Mouse (Mus musculus) kidney, embryonic 15.5 days (tissue): ENCODE results near the gene Rab11fip4. TPM values are rescaled to one million over a fixed set of nuclear protein-coding genes. Genes with fewer than 3 reads are reported as not detected.
A peak's percentile ranks its signal among the peaks of the same experiment; 100 is the strongest.

ENCODE experiments used
- ATAC-seq: fragments of 200-750 bp; cut with Nextera tagmentation; replicated peaks from 2 replicates; pipeline ENCODE4 v1.8.0; 2017; ENCODE audit warnings: moderate TSS enrichment; ENCODE audit not compliant: low FRiP score
- H3K27ac ChIP-seq: fragments of 300-500 bp; sonication (generic); 2 replicates; pipeline ENCODE4 v1.5.1; 2015; ENCODE audit warnings: mild to moderate bottlenecking, inconsistent platforms
- H3K27me3 ChIP-seq: fragments of 300-500 bp; sonication (generic); 2 replicates; pipeline ENCODE4 v1.6.1; 2015; ENCODE audit warnings: inconsistent platforms
- H3K36me3 ChIP-seq: fragments of 300-500 bp; sonication (generic); 2 replicates; pipeline ENCODE4 v1.6.1; 2015; ENCODE audit warnings: inconsistent platforms
- H3K4me1 ChIP-seq: fragments of 300-500 bp; sonication (generic); 2 replicates; pipeline ENCODE4 v1.6.1; 2015; ENCODE audit warnings: inconsistent platforms
- H3K4me2 ChIP-seq: fragments of 300-500 bp; sonication (generic); 2 replicates; pipeline ENCODE4 v1.6.1; 2015; ENCODE audit warnings: moderate library complexity, mild to moderate bottlenecking, inconsistent platforms
- H3K4me3 ChIP-seq: fragments of 300-500 bp; sonication (generic); replicated peaks from 2 replicates; pipeline ENCODE4 v1.5.1; 2015; ENCODE audit warnings: mild to moderate bottlenecking, inconsistent platforms
- H3K9ac ChIP-seq: fragments of 300-500 bp; sonication (generic); 2 replicates; pipeline ENCODE4 v1.6.1; 2015; ENCODE audit warnings: mild to moderate bottlenecking, inconsistent platforms
- H3K9me3 ChIP-seq: fragments of 300-500 bp; sonication (generic); replicated peaks from 2 replicates; pipeline ENCODE4 v1.6.1; 2016; ENCODE audit warnings: inconsistent platforms
- WGBS: fragments of 180-500 bp; shearing (Covaris S2); methylation state at CpG from one replicate; pipeline ENCODE4 v1.1.7; 2015; ENCODE audit warnings: mixed read lengths; 5-methylcytosine and 5-hydroxymethylcytosine counted together
- polyA plus RNA-seq: library from polyadenylated mRNA; unstranded; fragments of >200 nt; fragmentation: Nextera tagmentation; extraction: Ambion mirVana; gene quantifications from 2 replicates; pipeline ENCODE4 v1.2.1, GENCODE M21; 2015

Rab11fip4 gene
- polyA plus RNA-seq, 1 experiment from 2014 or later, result 9.6 TPM

DNA sequence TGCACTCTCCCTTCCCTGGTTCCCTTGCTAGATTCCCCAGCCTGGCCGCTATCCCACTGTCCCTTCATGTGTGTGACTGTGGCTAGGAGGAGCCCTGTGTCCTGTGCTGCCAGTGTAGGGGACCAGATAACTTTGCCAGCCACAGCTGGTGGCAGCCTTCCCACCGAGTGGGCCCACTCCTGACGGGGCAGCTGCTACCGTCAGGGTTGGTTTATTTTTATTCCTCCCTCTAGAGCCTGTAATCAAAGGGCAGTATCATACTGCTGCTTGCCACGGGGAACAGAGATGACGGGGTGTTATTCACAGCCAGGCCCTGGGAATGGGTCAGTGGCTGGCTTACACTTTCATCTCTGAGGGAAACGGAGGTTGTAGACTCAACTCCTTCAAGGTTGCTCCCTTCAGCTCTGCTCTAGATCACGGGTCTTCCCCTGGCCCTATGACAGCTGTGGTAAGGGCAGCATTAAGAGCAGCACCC, 53.7 kb downstream of the Rab11fip4 start:
- peak overlapping the region; percentile 85 for H3K27ac ChIP-seq
- 28% methylated on average over 8 of the region's 8 CpGs for WGBS
- 0 out of 2 replicates have a peak, but pooled peaks cover 2% of the 10 kb centered on the region for H3K27me3 ChIP-seq
- no peaks in the 10 kb centered on the region for H3K9me3 ChIP-seq
- ATAC-seq, result no peak
- H3K4me1 ChIP-seq, result peaks cover 74% of the 10 kb centered on the region
- H3K9ac ChIP-seq, result no peak overlapping the region
- H3K4me2 ChIP-seq, result no peak overlapping the region
- no peak overlapping the region for H3K4me3 ChIP-seq
- no peaks in the 10 kb centered on the region for H3K36me3 ChIP-seq

GRCm38 (mm10) chr11:79646026-79646425, 55.0 kb downstream of the Rab11fip4 start:
- Histone ChIP-seq H3K4me2 (no peak overlapping the region), H3K36me3 (no peaks in the 10 kb centered on the region), H3K9me3 (no peaks in the 10 kb centered on the region), H3K27me3 (0 out of 2 replicates have a peak, but pooled peaks cover 2% of the 10 kb centered on the region), H3K4me3 (no peak overlapping the region), H3K9ac (no peak overlapping the region), H3K27ac (peak overlapping the region; percentile 89), H3K4me1 (peaks cover 76% of the 10 kb centered on the region)
- 68% methylated on average over 5 of the region's 5 CpGs for WGBS
- no peak for ATAC-seq

- Histone ChIP-seq H3K4me2 (no peak overlapping the region), H3K9me3 (no peaks in the 10 kb centered on the region), H3K9ac (no peak overlapping the region), H3K36me3 (no peaks in the 10 kb centered on the region), H3K4me3 (no peak overlapping the region), H3K27ac (peak overlapping the region; percentile 89), H3K27me3 (0 out of 2 replicates have a peak, but pooled peaks cover 2% of the 10 kb centered on the region), H3K4me1 (peaks cover 71% of the 10 kb centered on the region)
- WGBS, result 19% methylated on average over 12 of the region's 12 CpGs
- ATAC-seq, result peak; percentile 61
These were observed 55.6 kb downstream of the Rab11fip4 start for GRCm38 (mm10) chr11:79646467-79647070.

DNA sequence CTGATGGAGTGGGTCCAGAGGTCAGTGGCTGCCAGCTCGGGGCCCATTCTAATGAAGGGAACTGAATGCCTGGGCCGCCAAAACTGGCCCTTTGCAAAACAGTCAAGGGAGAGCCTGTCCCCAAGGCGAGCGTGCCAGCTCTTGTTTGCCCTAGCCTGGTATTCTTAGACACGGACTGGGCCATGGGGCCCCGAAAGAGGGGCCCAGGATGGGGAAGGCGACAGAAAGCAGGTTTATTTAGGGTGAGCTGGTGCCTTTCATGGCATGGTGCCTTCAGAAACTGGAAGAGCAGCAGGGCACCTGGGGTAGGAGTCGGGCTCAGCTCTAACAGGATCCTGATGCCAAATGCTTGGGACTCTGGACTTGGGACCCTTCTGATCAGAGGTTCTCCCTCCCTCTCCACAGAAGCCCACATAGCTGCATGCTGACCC, 56.1 kb downstream of the Rab11fip4 start:
- no peak overlapping the region for H3K4me2 ChIP-seq
- H3K27me3 ChIP-seq, result 0 out of 2 replicates have a peak, but pooled peaks cover 2% of the 10 kb centered on the region
- no peaks in the 10 kb centered on the region for H3K9me3 ChIP-seq
- no peak overlapping the region for H3K4me3 ChIP-seq
- H3K4me1 ChIP-seq, result peaks cover 67% of the 10 kb centered on the region
- peak overlapping the region; percentile 89 for H3K27ac ChIP-seq
- no peaks in the 10 kb centered on the region for H3K36me3 ChIP-seq
- ATAC-seq, result no peak
- no peak overlapping the region for H3K9ac ChIP-seq
- 52% methylated on average over 8 of the region's 8 CpGs for WGBS

DNA sequence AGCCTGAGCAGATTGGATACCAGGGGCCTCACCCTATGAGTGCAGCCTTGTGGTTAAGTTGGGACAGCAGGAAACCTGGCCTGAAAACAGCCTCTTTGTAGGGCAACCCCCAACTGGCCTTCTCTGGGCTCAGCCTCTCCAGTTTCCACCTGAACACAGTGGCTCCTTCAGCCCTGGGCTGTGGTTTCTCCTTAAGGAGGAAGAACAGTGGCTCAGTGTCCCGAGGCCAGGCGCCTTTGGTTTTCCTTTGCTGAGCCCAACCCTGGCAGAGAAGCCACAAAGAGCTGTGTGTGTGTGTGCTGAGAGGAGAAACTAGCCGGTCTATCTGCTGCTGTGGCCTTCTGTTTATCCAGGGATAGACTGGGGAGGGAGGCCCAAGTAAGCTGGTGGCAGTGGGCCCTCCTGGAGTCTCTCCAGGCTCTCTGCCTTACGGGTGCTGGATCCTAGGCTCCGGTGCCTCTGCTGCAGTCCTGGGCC, 59.4 kb downstream of the Rab11fip4 start:
- H3K4me1 ChIP-seq, result peaks cover 52% of the 10 kb centered on the region
- peak overlapping the region; percentile 28 for H3K27ac ChIP-seq
- no peak overlapping the region for H3K4me3 ChIP-seq
- no peak overlapping the region for H3K4me2 ChIP-seq
- no peak for ATAC-seq
- H3K9ac ChIP-seq, result no peak overlapping the region
- H3K36me3 ChIP-seq, result no peaks in the 10 kb centered on the region
- 62% methylated on average over 5 of the region's 5 CpGs for WGBS
- no peaks in the 10 kb centered on the region for H3K9me3 ChIP-seq
- 0 out of 2 replicates have a peak, but pooled peaks cover 2% of the 10 kb centered on the region for H3K27me3 ChIP-seq

GRCm38 (mm10) chr11:79652257-79652656, 61.2 kb downstream of the Rab11fip4 start:
- no peak for ATAC-seq
- H3K9me3 ChIP-seq, result no peaks in the 10 kb centered on the region
- H3K27ac ChIP-seq, result no peak overlapping the region
- peaks cover 33% of the 10 kb centered on the region for H3K4me1 ChIP-seq
- H3K27me3 ChIP-seq, result no peaks in the 10 kb centered on the region
- no peaks in the 10 kb centered on the region for H3K36me3 ChIP-seq
- H3K4me3 ChIP-seq, result no peak overlapping the region
- H3K9ac ChIP-seq, result no peak overlapping the region
- H3K4me2 ChIP-seq, result no peak overlapping the region
- WGBS, result 85% methylated on average over 9 of the region's 9 CpGs

- peaks cover 26% of the 10 kb centered on the region for H3K4me1 ChIP-seq
- WGBS, result 75% methylated on average over 20 of the region's 20 CpGs
- no peaks in the 10 kb centered on the region for H3K9me3 ChIP-seq
- H3K36me3 ChIP-seq, result no peaks in the 10 kb centered on the region
- H3K4me2 ChIP-seq, result no peak overlapping the region
- H3K27me3 ChIP-seq, result no peaks in the 10 kb centered on the region
- no peak overlapping the region for H3K9ac ChIP-seq
- no peak overlapping the region for H3K4me3 ChIP-seq
- H3K27ac ChIP-seq, result no peak overlapping the region
- no peak for ATAC-seq
These were observed 62.0 kb downstream of the Rab11fip4 start for GRCm38 (mm10) chr11:79652921-79653575.

- no peaks in the 10 kb centered on the region for H3K27me3 ChIP-seq
- H3K9ac ChIP-seq, result no peak overlapping the region
- H3K36me3 ChIP-seq, result no peaks in the 10 kb centered on the region
- H3K9me3 ChIP-seq, result no peaks in the 10 kb centered on the region
- H3K4me1 ChIP-seq, result peaks cover 17% of the 10 kb centered on the region
- H3K4me3 ChIP-seq, result no peak overlapping the region
- WGBS, result 84% methylated on average over 4 of the region's 4 CpGs
- no peak overlapping the region for H3K27ac ChIP-seq
- no peak overlapping the region for H3K4me2 ChIP-seq
- no peak for ATAC-seq
These were observed 63.4 kb downstream of the Rab11fip4 start for GRCm38 (mm10) chr11:79654407-79654831.

DNA sequence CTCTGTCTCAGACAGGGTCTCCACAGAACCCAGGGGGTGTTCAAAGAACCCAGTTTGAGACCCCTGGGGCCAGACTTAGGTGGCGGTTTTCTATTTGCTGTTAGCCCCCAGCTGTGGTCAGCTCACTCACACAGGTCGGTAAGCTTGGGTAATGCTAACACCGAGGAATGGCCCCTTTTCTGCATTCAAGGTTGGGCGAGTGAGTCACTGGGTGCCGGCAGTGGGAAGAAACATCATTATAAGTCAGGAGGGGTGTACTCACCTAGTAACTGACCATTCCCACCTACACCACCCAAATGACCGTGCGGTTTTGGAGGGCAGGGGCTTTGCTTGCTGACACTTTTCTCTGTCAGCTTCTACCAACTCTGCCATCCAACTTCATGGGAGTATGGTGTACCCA, 64.6 kb downstream of the Rab11fip4 start:
- no peak overlapping the region for H3K4me2 ChIP-seq
- no peak overlapping the region for H3K4me3 ChIP-seq
- no peak overlapping the region for H3K9ac ChIP-seq
- no peaks in the 10 kb centered on the region for H3K36me3 ChIP-seq
- ATAC-seq, result no peak
- WGBS, result 78% methylated on average over 7 of the region's 7 CpGs
- H3K27me3 ChIP-seq, result no peaks in the 10 kb centered on the region
- H3K4me1 ChIP-seq, result peaks cover 22% of the 10 kb centered on the region
- H3K9me3 ChIP-seq, result no peaks in the 10 kb centered on the region
- H3K27ac ChIP-seq, result no peak overlapping the region

- no peaks in the 10 kb centered on the region for H3K36me3 ChIP-seq
- no peak overlapping the region for H3K4me3 ChIP-seq
- H3K9ac ChIP-seq, result no peak overlapping the region
- peaks cover 8% of the 10 kb centered on the region; the same call in 1 of the 2 replicates for H3K27me3 ChIP-seq
- peaks cover 30% of the 10 kb centered on the region for H3K4me1 ChIP-seq
- no peak overlapping the region for H3K4me2 ChIP-seq
- ATAC-seq, result no peak
- WGBS, result 53% methylated on average over 1 of the region's 1 CpGs
- no peaks in the 10 kb centered on the region for H3K9me3 ChIP-seq
- H3K27ac ChIP-seq, result no peak overlapping the region
These were observed 65.5 kb downstream of the Rab11fip4 start for GRCm38 (mm10) chr11:79656491-79656890.

DNA sequence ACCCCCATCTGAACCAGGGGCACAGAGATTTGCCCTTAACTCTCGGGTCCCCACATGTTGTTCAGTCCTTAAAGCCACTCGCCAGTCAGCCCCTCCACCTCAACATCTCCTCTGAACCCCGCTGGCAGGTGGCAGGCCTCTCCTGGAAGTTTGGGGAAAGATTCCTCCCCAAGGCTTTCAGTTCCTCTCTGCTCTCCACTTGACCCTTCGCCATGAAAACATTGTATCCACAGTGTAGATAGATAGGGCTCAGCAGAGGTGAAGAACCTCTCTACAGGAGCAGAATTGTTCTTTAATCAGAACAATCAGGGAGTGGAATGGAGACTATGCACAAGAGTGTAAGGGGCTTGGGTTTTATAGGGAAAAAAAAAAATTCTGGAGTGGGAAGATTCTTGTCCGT, 66.0 kb downstream of the Rab11fip4 start:
- no peak overlapping the region for H3K4me3 ChIP-seq
- H3K9me3 ChIP-seq, result no peaks in the 10 kb centered on the region
- H3K27ac ChIP-seq, result no peak overlapping the region
- no peaks in the 10 kb centered on the region for H3K36me3 ChIP-seq
- no peak overlapping the region for H3K4me2 ChIP-seq
- H3K4me1 ChIP-seq, result peaks cover 35% of the 10 kb centered on the region
- ATAC-seq, result no peak
- H3K27me3 ChIP-seq, result peaks cover 13% of the 10 kb centered on the region; the same call in 1 of the 2 replicates
- H3K9ac ChIP-seq, result no peak overlapping the region
- WGBS, result 84% methylated on average over 5 of the region's 5 CpGs

DNA sequence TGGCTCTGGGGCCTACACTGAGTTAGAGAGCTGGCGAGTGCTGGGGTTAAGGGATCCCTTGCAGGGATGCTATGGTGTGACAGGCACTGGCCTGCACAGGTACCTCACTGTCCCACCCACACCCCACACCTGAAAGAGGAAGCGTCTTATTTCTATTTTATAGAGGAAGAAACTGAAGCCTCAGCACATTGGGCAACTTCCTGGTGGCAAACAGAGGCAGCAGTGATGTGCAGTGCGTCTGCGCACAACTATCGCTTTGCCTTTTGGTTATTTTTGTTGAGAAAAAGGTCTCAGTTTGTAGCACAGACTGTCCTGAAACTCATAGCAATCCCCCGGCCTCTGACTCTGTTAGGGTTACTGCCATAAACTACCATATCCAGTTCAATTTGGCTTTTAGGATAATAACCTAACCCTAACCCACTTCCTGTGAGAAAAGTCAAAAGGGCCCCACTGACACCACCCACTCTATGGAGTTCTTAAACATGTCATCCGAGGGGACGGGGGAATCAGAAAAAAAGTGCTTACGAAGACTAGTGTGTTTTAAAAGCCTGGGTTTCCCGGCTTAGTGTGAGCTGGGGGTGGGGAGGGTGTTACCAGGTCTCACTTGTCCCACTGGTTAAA, 67.3 kb downstream of the Rab11fip4 start:
- Histone ChIP-seq H3K9me3 (no peaks in the 10 kb centered on the region), H3K4me1 (peaks cover 37% of the 10 kb centered on the region), H3K9ac (no peak overlapping the region), H3K36me3 (no peaks in the 10 kb centered on the region), H3K27me3 (peaks cover 13% of the 10 kb centered on the region; the same call in 1 of the 2 replicates), H3K4me3 (no peak overlapping the region), H3K4me2 (no peak overlapping the region), H3K27ac (no peak overlapping the region)
- 79% methylated on average over 10 of the region's 10 CpGs for WGBS
- ATAC-seq, result no peak
